Mouse (Mus musculus): ENCODE data around the gene Ly6g5c. TPM values are rescaled to one million over a fixed set of nuclear protein-coding genes. Genes with fewer than 3 reads are reported as not detected.

The Ly6g5c gene
- not detected in 2 replicates for polyA plus RNA-seq (2015; fragmentation: Nextera tagmentation; extraction: Ambion mirVana)

GRCm38 (mm10) chr17:35108097-35108496 lies at the start of gene Ly6g5c:
Gene Ly6g5c, plus strand, starts transcription at chr17:35108279.
- Histone ChIP-seq H3K36me3 (peaks cover 13% of the 10 kb centered on the region; the same call in 1 of the 2 replicates), H3K4me3 (replicated peaks) (no peak within 1 kb of the TSS), H3K9ac (replicated peaks) (no peak within 1 kb of the TSS), H3K9me3 (replicated peaks) (no peaks in the 10 kb centered on the region), H3K27ac (replicated peaks) (no peak within 1 kb of the TSS), H3K4me2 (no peak within 1 kb of the TSS), H3K4me1 (peaks cover 4% of the 10 kb centered on the region; the same call in 1 of the 2 replicates), H3K27me3 (replicated peaks) (no peaks in the 10 kb centered on the region)
- no peak for ATAC-seq (ENCODE audit: low FRiP score)
- 79% methylated on average over 6 of the region's 6 CpGs for WGBS

GRCm38 (mm10) chr17:35058316-35058715 lies 49.8 kb upstream of the Ly6g5c start:
- Histone ChIP-seq H3K4me1 (peaks cover 28% of the 10 kb centered on the region), H3K4me3 (replicated peaks) (peak overlapping the region; percentile 79), H3K36me3 (peaks cover 18% of the 10 kb centered on the region), H3K4me2 (peak overlapping the region; percentile 84), H3K9ac (replicated peaks) (peak overlapping the region; percentile 76; the same call in 1 of the 2 replicates), H3K27me3 (replicated peaks) (peaks cover 2% of the 10 kb centered on the region; the same call in 1 of the 2 replicates), H3K27ac (replicated peaks) (peak overlapping the region; percentile 86), H3K9me3 (replicated peaks) (no peaks in the 10 kb centered on the region)
- 63% methylated on average over 9 of the region's 9 CpGs for WGBS
- no peak for ATAC-seq (ENCODE audit: low FRiP score)

GRCm38 (mm10) chr17:35058911-35059892 lies 48.9 kb upstream of the Ly6g5c start, which contains the start of gene Ddah2:
Gene Ddah2, plus strand, starts transcription at chr17:35059035.
- WGBS: under 1% methylated on average over 56 of the region's 57 CpGs

GRCm38 (mm10) chr17:35060071-35060470 lies 48.0 kb upstream of the Ly6g5c start:
- H3K9ac ChIP-seq (replicated peaks): peak overlapping the region; percentile 76
- H3K27ac ChIP-seq (replicated peaks): peak overlapping the region; percentile 86
- H3K4me2 ChIP-seq: peak overlapping the region; percentile 84
- H3K27me3 ChIP-seq (replicated peaks): peaks cover 17% of the 10 kb centered on the region
- H3K36me3 ChIP-seq: peaks cover 16% of the 10 kb centered on the region
- peak overlapping the region; percentile 79 for H3K4me3 ChIP-seq (replicated peaks)
- H3K9me3 ChIP-seq (replicated peaks): no peaks in the 10 kb centered on the region
- H3K4me1 ChIP-seq: peaks cover 37% of the 10 kb centered on the region
- ATAC-seq (ENCODE audit: low FRiP score): 0 out of 2 replicates have a peak, but pooled peaks have one; percentile 7
- WGBS: 24% methylated on average over 14 of the region's 14 CpGs

More at GRCm38 (mm10) chr17:35058911-35059892, 48.9 kb upstream of the Ly6g5c start, which contains the start of gene Ddah2:
- Histone ChIP-seq H3K36me3 (peaks cover 18% of the 10 kb centered on the region), H3K27ac (replicated peaks) (peak within 1 kb of the TSS; percentile 86), H3K9me3 (replicated peaks) (no peaks in the 10 kb centered on the region), H3K4me2 (peak within 1 kb of the TSS; percentile 84), H3K4me1 (peaks cover 29% of the 10 kb centered on the region), H3K9ac (replicated peaks) (peak within 1 kb of the TSS; percentile 76), H3K27me3 (replicated peaks) (peaks cover 9% of the 10 kb centered on the region), H3K4me3 (replicated peaks) (peak within 1 kb of the TSS; percentile 79)
- peak; percentile 93 for ATAC-seq (ENCODE audit: low FRiP score)

GRCm38 (mm10) chr17:35060737-35061297 lies 47.3 kb upstream of the Ly6g5c start:
- Histone ChIP-seq H3K27me3 (replicated peaks) (peaks cover 25% of the 10 kb centered on the region), H3K4me2 (peak overlapping the region; percentile 84), H3K36me3 (peaks cover 16% of the 10 kb centered on the region), H3K27ac (replicated peaks) (no peak overlapping the region), H3K9me3 (replicated peaks) (no peaks in the 10 kb centered on the region), H3K9ac (replicated peaks) (peak overlapping the region; percentile 76), H3K4me1 (peaks cover 44% of the 10 kb centered on the region), H3K4me3 (replicated peaks) (peak overlapping the region; percentile 79)
- 52% methylated on average over 22 of the region's 22 CpGs for WGBS
- ATAC-seq (ENCODE audit: low FRiP score): no peak

- Histone ChIP-seq H3K4me3 (replicated peaks) (peak overlapping the region; percentile 79; the same call in 1 of the 2 replicates), H3K36me3 (peaks cover 16% of the 10 kb centered on the region), H3K27ac (replicated peaks) (no peak overlapping the region), H3K9ac (replicated peaks) (no peak overlapping the region), H3K4me2 (peak overlapping the region; percentile 15; the same call in 1 of the 2 replicates), H3K9me3 (replicated peaks) (no peaks in the 10 kb centered on the region), H3K27me3 (replicated peaks) (peaks cover 30% of the 10 kb centered on the region), H3K4me1 (peaks cover 44% of the 10 kb centered on the region)
- 82% methylated on average over 8 of the region's 8 CpGs for WGBS
- no peak for ATAC-seq (ENCODE audit: low FRiP score)
Measured at GRCm38 (mm10) chr17:35061299-35061698, 46.8 kb upstream of the Ly6g5c start.

GRCm38 (mm10) chr17:35063466-35063865 lies 44.6 kb upstream of the Ly6g5c start:
- H3K4me3 ChIP-seq (replicated peaks): no peak overlapping the region
- peaks cover 38% of the 10 kb centered on the region for H3K4me1 ChIP-seq
- ATAC-seq (ENCODE audit: low FRiP score): no peak
- H3K9me3 ChIP-seq (replicated peaks): no peaks in the 10 kb centered on the region
- H3K27me3 ChIP-seq (replicated peaks): peaks cover 45% of the 10 kb centered on the region
- H3K27ac ChIP-seq (replicated peaks): no peak overlapping the region
- H3K9ac ChIP-seq (replicated peaks): no peak overlapping the region
- H3K4me2 ChIP-seq: no peak overlapping the region
- peaks cover 16% of the 10 kb centered on the region for H3K36me3 ChIP-seq
- 89% methylated on average over 3 of the region's 3 CpGs for WGBS

GRCm38 (mm10) chr17:35064378-35064877 lies 43.7 kb upstream of the Ly6g5c start:
- peak overlapping the region; percentile 55 for H3K4me2 ChIP-seq
- H3K9ac ChIP-seq (replicated peaks): no peak overlapping the region
- peaks cover 16% of the 10 kb centered on the region for H3K36me3 ChIP-seq
- WGBS: 32% methylated on average over 10 of the region's 10 CpGs
- no peak for ATAC-seq (ENCODE audit: low FRiP score)
- no peak overlapping the region for H3K4me3 ChIP-seq (replicated peaks)
- H3K27ac ChIP-seq (replicated peaks): no peak overlapping the region
- no peaks in the 10 kb centered on the region for H3K9me3 ChIP-seq (replicated peaks)
- H3K4me1 ChIP-seq: peaks cover 34% of the 10 kb centered on the region
- H3K27me3 ChIP-seq (replicated peaks): peaks cover 45% of the 10 kb centered on the region

GRCm38 (mm10) chr17:35064951-35065947 lies 42.8 kb upstream of the Ly6g5c start, which contains the start of gene Ly6g6c:
Gene Ly6g6c, plus strand, starts transcription at chr17:35065388.
- Histone ChIP-seq H3K4me2 (peak within 1 kb of the TSS; percentile 55), H3K4me3 (replicated peaks) (peak within 1 kb of the TSS; percentile 21), H3K9me3 (replicated peaks) (no peaks in the 10 kb centered on the region), H3K36me3 (peaks cover 16% of the 10 kb centered on the region), H3K9ac (replicated peaks) (no peak within 1 kb of the TSS), H3K27me3 (replicated peaks) (peaks cover 45% of the 10 kb centered on the region), H3K27ac (replicated peaks) (no peak within 1 kb of the TSS), H3K4me1 (peaks cover 27% of the 10 kb centered on the region)
- no peak for ATAC-seq (ENCODE audit: low FRiP score)
- WGBS: 1% methylated on average over 48 of the region's 48 CpGs

- H3K4me1 ChIP-seq: peaks cover 19% of the 10 kb centered on the region
- no peaks in the 10 kb centered on the region for H3K9me3 ChIP-seq (replicated peaks)
- 49% methylated on average over 10 of the region's 10 CpGs for WGBS
- H3K27me3 ChIP-seq (replicated peaks): peaks cover 45% of the 10 kb centered on the region
- H3K27ac ChIP-seq (replicated peaks): no peak within 1 kb of the TSS
- H3K36me3 ChIP-seq: peaks cover 10% of the 10 kb centered on the region
- peak within 1 kb of the TSS; percentile 55 for H3K4me2 ChIP-seq
- peak within 1 kb of the TSS; percentile 21 for H3K4me3 ChIP-seq (replicated peaks)
- no peak for ATAC-seq (ENCODE audit: low FRiP score)
- no peak within 1 kb of the TSS for H3K9ac ChIP-seq (replicated peaks)
Measured at GRCm38 (mm10) chr17:35066084-35066483, 42.0 kb upstream of the Ly6g5c start, which contains the start of gene Mpig6b. Gene Mpig6b, minus strand, starts transcription at chr17:35066184.

Data from neural tube, embryonic 15.5 days (tissue).